ENCODE assay signal across 16 mouse cellular contexts in genomic region chr19:44734116-44734515, GRCm38 (mm10). TPM values are rescaled to one million over a fixed set of nuclear protein-coding genes. Genes with fewer than 3 reads are reported as not detected.
DNase-seq lines count a peak whose midpoint lies in the region; ATAC-seq and TF ChIP-seq lines count a peak whose summit lies in the region.
"Had no signal": no experiment of that assay in that cellular context is flagged by ENCODE, and none has a peak within 500 bp of the region (broad histone marks: within the 10 kb centered on the region; RNA-seq: fewer than 3 reads in every experiment).

No protein-coding gene starts in this region.

- no peaks in the 10 kb centered on the region for H3K36me3 ChIP-seq in heart, embryonic 11.5 days (ENCODE audit: control insufficient read depth, insufficient read depth, low read length)
- no peaks in the 10 kb centered on the region for H3K36me3 ChIP-seq in E14TG2a.4 (ENCODE audit: insufficient read depth, low read length)
- no peaks in the 10 kb centered on the region for H3K36me3 ChIP-seq in hindbrain, embryonic 10.5 days
- H3K36me3 ChIP-seq in midbrain, embryonic 13.5 days, result no peaks in the 10 kb centered on the region

- ATAC-seq in heart, embryonic 11.5 days (replicated peaks; ENCODE audit: insufficient number of reproducible peaks, low FRiP score, low TSS enrichment), result no peak
- no peak for ATAC-seq in midbrain, embryonic 13.5 days
- no peak for ATAC-seq in erythroblast, adult 5-6 weeks (replicated peaks; ENCODE audit: low FRiP score, poor library complexity, severe bottlenecking)
- ATAC-seq: intestine, postnatal 0 days; Patski had no signal

- 0% methylated on average over 21 of the region's 21 CpGs for WGBS in heart, embryonic 11.5 days (ENCODE audit: insufficient replicate concordance)
- 1% methylated on average over 21 of the region's 21 CpGs for WGBS in hindbrain, embryonic 10.5 days
- under 1% methylated on average over 21 of the region's 21 CpGs for WGBS in midbrain, embryonic 13.5 days

- H3K4me2 ChIP-seq in heart, embryonic 11.5 days, result peak overlapping the region; percentile 51
- peak overlapping the region; percentile 43; the same call in 1 of the 2 replicates for H3K4me2 ChIP-seq in midbrain, embryonic 13.5 days (replicated peaks)

- no peak overlapping the region for H3K9ac ChIP-seq in heart, embryonic 11.5 days (ENCODE audit: low read depth, low read length)
- no peak overlapping the region for H3K9ac ChIP-seq in midbrain, embryonic 13.5 days (replicated peaks)

- H3K27ac ChIP-seq in heart, embryonic 11.5 days (ENCODE audit: low read depth, low read length), result no peak overlapping the region
- no peak overlapping the region for H3K27ac ChIP-seq in hindbrain, embryonic 10.5 days
- H3K27ac ChIP-seq in midbrain, embryonic 13.5 days, result no peak overlapping the region
- H3K27ac ChIP-seq in left cerebral cortex, adult 2 months, result no peak overlapping the region

- TF ChIP-seq CTCF in E14TG2a.4 (conservative IDR thresholded peaks at IDR 0.05; ENCODE audit: low read length), result no peak
- no peak for TF ChIP-seq CTCF in left cerebral cortex, adult 2 months (IDR thresholded peaks at IDR 0.05)

- peaks cover 6% of the 10 kb centered on the region; the same call in 1 of the 2 replicates for H3K4me1 ChIP-seq in heart, embryonic 11.5 days (ENCODE audit: control insufficient read depth, insufficient read depth, low read length)
- peaks cover 11% of the 10 kb centered on the region for H3K4me1 ChIP-seq in E14TG2a.4 (replicated peaks; ENCODE audit: low read depth, low read length)
- H3K4me1 ChIP-seq in hindbrain, embryonic 10.5 days (replicated peaks), result peaks cover 15% of the 10 kb centered on the region
- peaks cover 12% of the 10 kb centered on the region for H3K4me1 ChIP-seq in midbrain, embryonic 13.5 days (replicated peaks)

- intact Hi-C loops in heart, postnatal 10 days (cut with DNase I), result no loop called here
- intact Hi-C loops in left cerebral cortex, adult 2 months (cut with DNase I), result no loop called here

- no peaks in the 10 kb centered on the region for H3K9me3 ChIP-seq in heart, embryonic 11.5 days (replicated peaks; ENCODE audit: control insufficient read depth, low read length)
- H3K9me3 ChIP-seq in E14TG2a.4 (ENCODE audit: low read length), result 0 out of 2 replicates have a peak, but pooled peaks cover 7% of the 10 kb centered on the region
- no peaks in the 10 kb centered on the region for H3K9me3 ChIP-seq in hindbrain, embryonic 10.5 days
- H3K9me3 ChIP-seq in midbrain, embryonic 13.5 days, result no peaks in the 10 kb centered on the region

- H3K27me3 ChIP-seq in heart, embryonic 11.5 days (ENCODE audit: control insufficient read depth, insufficient read depth, low read length), result peaks cover 87% of the 10 kb centered on the region
- H3K27me3 ChIP-seq in E14TG2a.4 (ENCODE audit: insufficient read depth, low read length), result peaks cover 93% of the 10 kb centered on the region
- H3K27me3 ChIP-seq in hindbrain, embryonic 10.5 days (ENCODE audit: insufficient read depth, poor library complexity, severe bottlenecking), result peaks cover 97% of the 10 kb centered on the region
- peaks cover 95% of the 10 kb centered on the region for H3K27me3 ChIP-seq in midbrain, embryonic 13.5 days
- H3K27me3 ChIP-seq: Patski had no signal

- peak overlapping the region; percentile 22 for H3K4me3 ChIP-seq in heart, embryonic 11.5 days (ENCODE audit: low read depth, low read length)
- H3K4me3 ChIP-seq in E14TG2a.4 (replicated peaks; ENCODE audit: low read length), result peak overlapping the region; percentile 69
- H3K4me3 ChIP-seq in hindbrain, embryonic 10.5 days, result peak overlapping the region; percentile 42
- H3K4me3 ChIP-seq in midbrain, embryonic 13.5 days (replicated peaks), result peak overlapping the region; percentile 20
- H3K4me3 ChIP-seq in left cerebral cortex, adult 2 months, result no peak overlapping the region

- DNase-seq in heart, postnatal 10 days, result no peak
- DNase-seq in hindbrain, embryonic 10.5 days (ENCODE audit: low spot score), result no peak
- no peak for DNase-seq in left cerebral cortex, adult 2 months (ENCODE audit: extremely low spot score in 1 of 2, low spot score in 2 of 2)
- DNase-seq in Muller cell, postnatal 12 days (ENCODE audit: inconsistent ontology term), result no peak
- DNase-seq: adrenal gland, postnatal 14 days; cerebellum, adult 18-20 months; gastrocnemius, postnatal 36 days; lung, adult 2 months; thymus, postnatal 25 days had no signal

RNA-seq across cellular contexts. Expression of gene Pax2, which starts 21.7 kb away (rescaled TPM):
- not detected in 2 replicates for polyA plus RNA-seq in heart, embryonic 11.5 days (2014; fragmentation: Nextera tagmentation; extraction: Ambion mirVana)
- total RNA-seq in heart, postnatal 10 days (2021), result not detected
- 3.2 and 8.2 TPM in 2 replicates for polyA plus RNA-seq in hindbrain, embryonic 10.5 days (2016; fragmentation: Nextera tagmentation; extraction: Ambion mirVana)
- polyA plus RNA-seq in midbrain, embryonic 13.5 days (2015; fragmentation: Nextera tagmentation; extraction: Ambion mirVana), result 0.63 and 1.0 TPM in 2 replicates
- under 1 TPM; 0.14 to 0.28 TPM for total RNA-seq in left cerebral cortex, adult 2 months (2021)
- not detected in 2 replicates for total RNA-seq in erythroblast, adult 5-6 weeks (2015; ENCODE audit: low replicate concordance)
- not detected in 2 replicates for total RNA-seq in erythroblast, adult 5-6 weeks (2017; ENCODE audit: low replicate concordance)
- total RNA-seq: adrenal gland, postnatal 14 days; gastrocnemius, postnatal 36 days had no signal
- polyA plus RNA-seq: C2C12; intestine, postnatal 0 days; lung, adult 2 months had no signal
